Mouse (Mus musculus) erythroblast, embryonic 14.5 days (primary cell): ENCODE data around the gene Tceanc2.

Experiments
- GATA1 ChIP-seq: IDR thresholded peaks from 2 replicates; pipeline ENCODE4 v1.6.1; 2012; ENCODE audit warnings: low read length, inconsistent platforms, mixed read lengths
- TAL1 ChIP-seq: IDR thresholded peaks from 3 replicates; pipeline ENCODE4 v1.6.1; 2012; ENCODE audit warnings: low read length, inconsistent platforms, mixed read lengths

GRCm38 (mm10) chr4:107167798-107168197 is 11.1 kb downstream of the Tceanc2 start:
- TF ChIP-seq TAL1, result no peak
- TF ChIP-seq GATA1, result no peak
